Mouse (Mus musculus): ENCODE measurements at regions not wholly inside any gene's neighbourhood (a gene's known extent, or its start where the extent isn't known, plus 50 kb on each side); places are given as distances from the start of the nearest gene placed in this dataset.

DNA sequence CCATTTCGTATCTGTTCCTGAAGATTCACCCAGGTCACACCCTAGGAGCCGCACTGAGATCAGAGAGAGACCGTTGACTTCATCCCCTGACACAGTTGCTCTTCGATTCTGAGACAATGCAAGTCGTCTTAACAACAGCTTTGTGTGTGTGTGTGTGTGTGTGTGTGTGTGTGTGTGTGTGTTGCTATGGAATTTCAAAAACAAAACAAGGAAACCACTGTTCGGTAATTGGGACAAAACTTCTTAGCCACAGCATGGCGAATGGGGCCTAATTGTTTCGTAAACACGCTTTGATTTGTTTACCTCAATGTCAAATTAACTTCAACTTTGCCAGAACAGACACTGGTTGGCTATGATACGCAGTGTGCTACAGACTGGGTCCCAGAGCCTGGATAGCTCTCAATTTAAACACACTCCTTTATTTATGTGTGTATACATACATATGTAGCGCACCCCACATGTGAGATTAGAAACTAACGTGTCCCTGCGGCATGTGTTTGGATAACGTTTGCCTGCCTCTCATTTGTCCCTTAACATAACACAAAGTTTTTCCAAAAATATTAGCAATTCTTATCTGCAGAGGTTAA is 176.1 kb upstream of the Spred2 start:
- no peak for DNase-seq (ENCODE audit: low spot score)

DNA sequence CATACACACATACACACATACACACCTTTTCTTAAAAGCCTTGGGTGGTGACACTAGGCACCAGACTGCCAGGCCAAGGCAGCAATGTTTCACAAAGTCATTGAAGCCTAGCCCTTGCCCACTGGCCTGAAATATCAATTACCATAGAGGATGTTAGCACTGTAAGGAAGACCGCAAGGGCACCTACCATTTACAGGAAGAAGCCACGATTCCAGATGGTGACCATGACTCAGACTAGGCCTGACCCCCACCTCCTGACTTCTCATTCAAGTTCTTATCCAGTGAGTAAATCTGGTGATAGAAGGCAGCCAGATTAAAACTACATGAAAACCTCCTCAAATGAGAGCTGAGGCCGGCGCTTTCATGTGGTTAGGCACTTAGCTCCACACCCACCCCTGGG is 165.3 kb upstream of the Spred2 start:
- DNase-seq (ENCODE audit: low spot score), result no peak

DNA sequence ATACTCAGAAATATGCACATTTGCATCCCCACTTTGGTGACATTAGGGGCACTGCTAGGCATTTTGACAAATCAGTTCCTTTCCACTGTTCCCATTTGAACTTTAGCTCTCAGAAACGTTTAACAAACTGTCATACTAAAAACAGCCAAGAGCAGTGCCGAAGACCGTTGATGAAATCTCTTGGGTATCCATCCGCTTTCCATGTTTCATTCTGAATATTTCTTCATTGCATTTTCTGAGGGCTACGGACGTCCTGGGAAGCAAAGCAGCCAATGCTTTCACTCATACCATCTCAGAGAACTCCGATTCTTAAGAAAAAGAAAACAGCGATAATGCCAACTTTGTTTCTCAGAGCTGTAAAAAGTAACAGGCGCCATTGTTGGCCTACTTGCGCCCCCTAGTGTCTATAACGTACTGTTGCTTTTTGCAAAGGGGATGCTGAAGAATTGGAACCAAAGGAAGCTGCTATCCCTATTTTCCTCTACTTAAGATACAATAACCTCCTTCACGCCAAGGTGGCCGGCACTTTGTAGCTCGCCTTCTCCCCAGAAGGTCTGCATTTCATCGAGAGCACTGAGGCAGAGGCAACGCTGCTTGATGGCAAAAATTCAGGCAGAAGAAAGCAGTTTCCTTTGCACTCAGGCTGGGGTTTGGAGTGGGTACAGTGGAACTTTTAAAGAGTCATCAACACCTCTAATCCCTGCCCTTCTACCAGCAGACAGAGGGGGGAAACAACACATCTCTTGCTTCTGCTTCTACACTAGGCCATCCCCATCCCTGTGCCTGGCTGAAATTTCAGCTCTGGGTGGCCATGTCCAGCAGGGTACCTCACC is 163.1 kb upstream of the Spred2 start:
- DNase-seq (ENCODE audit: low spot score), result peak; percentile 54

DNA sequence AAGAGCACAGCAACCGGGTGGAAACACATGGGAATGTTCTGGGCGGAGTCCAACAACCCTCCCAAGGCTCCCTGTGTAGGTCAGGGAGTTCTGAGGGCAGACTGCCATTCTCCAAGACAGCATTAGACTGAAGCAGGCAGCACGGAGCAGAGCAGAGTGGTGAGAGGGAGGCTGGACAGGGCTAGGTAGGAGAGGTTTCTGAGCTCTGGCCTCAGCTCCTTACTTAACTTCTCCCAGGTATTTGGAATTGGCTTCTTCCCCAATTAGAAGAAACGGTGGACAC is 162.5 kb upstream of the Spred2 start:
- DNase-seq (ENCODE audit: low spot score), result peak; percentile 47

DNA sequence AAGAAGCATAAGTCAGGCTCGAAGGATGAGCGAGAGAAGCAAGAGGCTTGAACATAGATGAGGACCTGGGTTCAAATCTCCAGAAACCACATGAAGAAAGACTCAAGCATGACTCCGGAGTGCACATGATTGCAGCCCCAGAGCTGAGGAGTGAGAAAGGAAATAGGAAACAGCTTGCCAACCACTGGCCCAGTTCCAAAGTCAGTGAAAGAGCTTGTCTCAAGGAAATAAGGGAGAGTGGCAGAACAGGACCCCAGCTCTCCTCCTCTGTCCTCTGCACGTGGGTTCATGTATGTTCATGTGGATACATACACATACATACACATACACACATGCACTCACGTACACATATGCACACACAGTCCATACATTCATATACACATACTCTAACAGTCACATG is 156.9 kb upstream of the Spred2 start:
- DNase-seq (ENCODE audit: low spot score), result no peak

DNA sequence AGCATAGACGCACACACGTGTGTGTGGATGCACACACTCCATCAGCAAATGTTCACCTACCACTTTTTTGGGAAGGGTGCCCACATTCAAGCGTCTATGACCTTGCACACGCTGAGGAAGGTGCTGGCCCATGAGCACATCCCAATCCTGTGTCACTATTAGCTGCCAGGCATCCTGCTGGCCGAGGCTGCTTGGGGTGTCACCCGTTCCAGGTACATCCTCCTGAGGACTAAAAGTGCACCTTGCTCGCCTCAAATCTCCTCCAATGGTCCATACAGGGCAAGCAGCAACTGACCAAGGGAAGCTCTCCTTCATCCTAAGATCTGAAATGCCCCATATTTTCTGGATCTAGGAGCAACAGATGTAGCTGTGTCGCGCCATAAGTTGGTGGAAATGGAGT is 156.3 kb upstream of the Spred2 start:
- DNase-seq (ENCODE audit: low spot score), result no peak

DNA sequence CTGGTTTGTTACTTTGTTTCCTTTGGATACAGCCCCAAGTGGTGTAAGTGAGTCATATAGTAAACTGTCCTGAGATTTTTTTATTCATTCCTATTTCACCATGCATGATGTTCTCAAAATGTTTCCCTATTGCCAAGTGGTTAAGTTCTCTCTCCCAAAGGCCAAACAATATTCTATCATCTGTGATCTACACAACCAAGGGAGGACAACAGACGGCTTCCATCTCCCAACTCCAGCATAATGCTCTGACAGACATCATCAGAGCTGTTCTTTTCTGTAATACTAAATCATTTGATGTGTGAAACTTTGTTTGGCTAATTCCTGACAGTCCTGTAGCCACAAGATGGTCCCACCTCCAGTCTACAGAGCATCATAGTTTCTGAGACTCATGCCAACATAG is 155.2 kb upstream of the Spred2 start:
- no peak for DNase-seq (ENCODE audit: low spot score)

DNA sequence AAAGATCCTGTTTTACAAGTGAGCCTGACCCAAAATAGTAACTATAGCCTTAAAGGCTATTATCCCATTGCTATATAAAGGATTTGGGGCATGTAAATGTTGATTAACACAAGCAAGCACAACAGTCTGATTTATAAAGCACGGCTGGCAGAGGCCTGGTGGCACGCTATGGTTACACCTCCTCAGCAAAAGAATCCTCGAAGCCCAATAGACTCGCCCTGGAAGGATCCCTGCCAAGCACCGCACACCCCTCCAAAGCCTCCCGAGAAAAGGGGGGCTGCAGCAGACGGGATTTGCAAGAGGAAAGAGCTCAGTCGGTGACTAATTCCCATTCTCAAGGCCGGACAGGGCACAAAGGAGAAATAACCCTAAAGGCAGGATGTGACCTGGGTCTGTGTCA is 150.2 kb upstream of the Spred2 start:
- no peak for DNase-seq (ENCODE audit: low spot score)

DNA sequence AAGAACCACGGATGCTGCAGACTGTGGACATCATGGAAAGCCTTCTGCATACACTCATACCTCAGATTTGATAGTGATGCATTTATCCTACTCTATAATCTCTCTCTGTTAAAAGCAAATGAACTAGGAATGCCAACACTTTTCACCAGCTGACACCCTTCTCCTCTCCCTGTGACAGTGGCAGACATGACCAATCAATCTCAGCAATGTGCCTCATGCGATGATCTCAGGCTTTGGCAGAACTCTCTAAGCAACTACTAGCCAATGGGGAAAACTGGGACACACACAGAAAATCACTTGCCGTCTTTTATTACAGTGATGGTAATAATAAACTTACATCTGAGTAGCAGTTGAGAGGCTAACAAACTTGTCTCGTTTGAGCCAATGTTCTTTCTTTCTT is 148.4 kb upstream of the Spred2 start:
- DNase-seq (ENCODE audit: low spot score), result no peak

DNA sequence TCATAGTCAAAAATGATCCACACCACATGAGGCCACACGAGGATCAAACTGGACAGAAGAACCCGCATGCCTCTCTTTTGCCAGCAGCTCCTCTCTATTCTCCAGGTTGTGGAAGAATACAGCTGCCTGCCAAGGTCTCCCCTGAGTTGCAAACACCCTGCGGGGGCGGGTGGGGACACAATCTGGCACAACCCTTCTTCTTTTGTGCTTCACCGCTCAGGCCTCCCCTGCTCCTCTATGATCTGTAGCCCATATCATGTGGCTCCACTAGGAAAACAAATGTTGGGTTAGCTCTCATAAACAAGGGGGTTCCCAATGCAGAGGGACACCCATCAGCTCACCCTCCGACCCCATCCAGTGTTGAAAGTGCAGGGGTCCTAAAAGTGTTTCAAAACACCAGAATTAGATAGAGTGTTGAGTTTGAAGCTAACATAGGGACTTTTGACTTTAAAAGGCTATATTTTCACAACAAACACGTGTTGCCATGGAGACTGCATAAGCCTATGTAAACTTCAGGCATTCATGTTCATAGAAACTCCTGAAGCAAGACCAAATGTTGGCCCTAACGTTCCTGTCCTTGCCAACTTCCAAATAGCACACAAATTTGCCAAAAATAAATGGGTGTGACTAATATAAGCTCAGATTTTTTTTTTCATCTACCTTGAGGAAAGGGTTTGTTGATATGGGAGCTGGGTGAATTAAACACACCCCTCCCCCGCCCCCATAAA is 147.5 kb upstream of the Spred2 start:
- peak; percentile 60 for DNase-seq (ENCODE audit: low spot score)

DNA sequence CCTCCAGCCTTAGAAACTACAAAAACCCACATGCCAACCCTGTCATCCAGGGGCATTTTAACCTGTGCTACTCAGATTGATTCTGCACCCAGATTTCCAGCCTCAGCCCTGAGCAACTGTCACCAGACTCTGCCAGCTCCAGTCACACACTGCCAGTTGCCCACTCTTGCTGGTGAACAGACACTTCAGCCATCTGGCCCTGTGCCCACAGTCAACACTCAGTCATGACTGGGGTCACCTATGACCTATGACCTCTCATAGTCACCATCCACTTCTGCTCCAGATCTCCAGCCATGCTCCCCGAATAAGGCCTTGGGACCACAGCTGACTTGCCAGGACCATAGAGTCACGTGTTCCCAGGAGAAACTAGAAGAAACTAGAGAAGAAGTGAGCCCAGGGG is 146.0 kb upstream of the Spred2 start:
- DNase-seq (ENCODE audit: low spot score), result no peak

DNA sequence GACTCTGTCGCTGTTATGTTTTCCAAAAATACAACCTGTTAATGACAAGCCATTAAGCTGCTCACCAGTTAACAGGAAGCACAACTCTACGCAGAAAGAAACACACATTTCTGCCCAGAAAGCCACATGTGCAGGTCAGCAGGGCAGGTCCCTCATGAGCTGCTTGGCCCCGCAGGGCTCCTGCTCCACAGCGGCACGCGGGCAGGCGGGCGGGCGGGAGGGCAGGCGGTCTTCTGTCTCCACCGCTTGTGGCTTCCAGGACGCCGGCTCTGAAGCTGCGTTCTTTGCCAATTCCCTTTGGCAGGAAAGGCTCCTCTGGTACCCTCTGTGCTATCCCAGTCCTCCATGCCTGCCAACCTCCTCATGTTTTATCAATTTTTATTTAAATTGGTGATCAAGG is 139.1 kb upstream of the Spred2 start:
- DNase-seq (ENCODE audit: low spot score), result no peak

DNA sequence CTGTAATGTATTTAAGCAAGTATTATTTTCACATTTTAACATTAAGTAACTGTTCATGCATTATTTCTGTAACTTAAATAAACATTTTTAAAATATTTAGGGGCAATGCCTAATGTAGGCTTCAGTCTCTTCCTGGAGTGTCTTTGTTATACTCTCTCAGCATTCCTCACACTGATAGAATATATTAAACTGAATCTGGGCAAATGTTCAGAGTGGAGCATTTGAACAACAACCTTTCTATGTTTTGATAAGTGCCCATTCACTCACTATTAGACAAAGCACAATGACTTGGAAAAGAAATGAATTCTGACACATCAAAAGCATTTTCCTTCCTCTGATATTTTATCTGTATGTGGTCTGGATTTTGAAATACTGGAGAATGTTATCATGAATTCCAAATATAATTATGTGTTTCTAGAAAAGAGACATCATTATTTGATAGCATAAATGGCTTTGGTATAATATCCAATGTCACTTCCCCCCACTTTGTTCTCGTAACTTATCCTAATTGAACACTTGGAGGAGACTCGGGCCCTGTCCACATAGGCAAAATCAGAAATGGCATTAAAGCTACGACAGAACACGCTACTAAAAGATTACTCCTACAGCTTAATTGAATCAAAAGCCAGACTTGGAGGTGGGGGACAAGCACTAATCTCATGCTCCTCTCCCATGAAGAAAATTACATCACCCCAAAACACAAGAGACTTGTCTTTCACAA is 127.1 kb upstream of the Spred2 start:
- no peak for DNase-seq (ENCODE audit: low spot score)

DNA sequence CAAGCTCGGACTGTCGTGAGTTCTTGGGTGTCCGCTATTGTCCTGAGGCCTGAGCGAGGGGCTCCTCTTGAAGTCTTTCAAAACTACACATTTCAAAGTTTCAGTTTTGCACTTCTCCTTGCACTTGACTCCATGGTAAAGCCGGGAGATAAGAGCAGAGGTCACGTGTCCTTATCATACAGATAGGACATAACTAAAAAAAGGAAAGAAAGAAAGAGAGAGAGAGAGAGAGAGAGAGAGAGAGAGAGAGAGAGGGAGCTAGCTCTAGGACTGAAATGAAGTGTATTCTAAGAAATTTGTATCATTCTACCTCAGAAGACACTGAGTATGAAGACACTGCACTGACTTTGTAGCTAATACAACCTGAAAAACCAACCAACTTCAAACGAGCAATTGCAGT is 114.8 kb upstream of the Spred2 start:
- DNase-seq (ENCODE audit: low spot score), result no peak

DNA sequence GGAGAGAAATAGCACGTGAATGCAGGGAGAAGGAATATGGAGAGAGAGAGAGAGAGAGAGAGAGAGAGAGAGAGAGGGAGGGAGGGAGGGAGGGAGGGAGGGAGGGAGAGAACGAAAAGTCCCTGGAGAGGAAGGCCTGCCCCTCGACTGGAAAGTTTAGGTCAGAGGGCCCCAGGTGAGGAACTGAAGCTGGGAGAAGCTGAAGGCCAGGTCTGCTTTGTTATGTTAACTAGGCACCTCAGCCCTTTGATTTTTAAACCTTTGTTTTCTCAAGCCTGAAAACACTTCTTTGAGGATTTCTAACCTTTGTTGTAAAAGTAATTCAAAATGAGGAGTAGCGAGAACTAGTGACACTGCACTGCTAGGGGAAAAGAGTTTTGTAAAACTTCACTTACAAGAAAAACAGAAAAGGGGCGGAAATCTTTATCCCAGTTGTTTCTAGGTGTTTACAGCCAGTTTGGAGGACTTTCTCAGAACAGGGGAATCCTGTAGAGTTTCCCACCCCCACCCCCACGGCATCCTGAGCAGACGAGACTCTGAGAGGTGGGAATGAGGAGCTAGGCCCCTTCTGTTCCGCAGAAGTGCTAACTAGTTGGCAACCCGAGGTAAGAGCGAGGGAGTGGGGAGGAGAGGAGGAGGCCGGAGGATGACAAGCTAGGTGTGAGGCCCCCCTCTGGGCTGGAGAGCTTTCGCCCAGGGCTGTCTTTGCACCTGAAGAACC is 112.7 kb upstream of the Spred2 start:
- DNase-seq (ENCODE audit: low spot score), result no peak

DNA sequence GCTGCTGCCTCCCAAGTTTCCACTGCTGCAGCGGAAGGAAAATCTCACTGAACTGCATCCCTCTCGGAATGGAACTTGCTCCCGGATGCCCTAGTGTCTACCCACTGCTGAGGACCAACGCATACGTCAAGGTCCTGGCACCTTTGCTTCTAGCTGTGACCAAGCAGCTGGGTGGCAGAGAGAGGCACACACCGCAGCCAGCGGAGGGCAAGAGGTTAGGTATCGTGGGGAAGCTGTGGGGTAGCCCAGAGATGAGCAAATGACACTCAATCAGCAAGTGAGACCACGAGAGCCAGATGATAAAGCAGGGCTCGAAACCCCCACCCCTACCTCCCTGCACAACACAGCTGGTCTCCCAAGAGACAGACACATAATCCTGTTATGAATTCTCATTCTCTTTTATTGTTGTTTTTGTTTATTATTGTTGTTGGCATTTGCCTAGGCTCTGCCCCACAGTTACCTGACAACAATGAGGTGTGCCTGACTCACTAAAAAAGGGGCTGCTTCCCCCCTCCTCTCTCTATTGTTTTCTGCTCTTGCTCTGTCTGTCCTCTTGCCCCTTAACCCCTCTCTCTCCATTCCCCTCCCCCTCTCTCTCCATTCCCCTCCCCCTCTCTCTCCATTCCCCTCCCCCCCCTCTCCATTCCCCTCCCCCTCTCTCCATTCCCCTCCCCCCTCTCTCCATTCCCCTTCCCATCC is 112.0 kb upstream of the Spred2 start:
- no peak for DNase-seq (ENCODE audit: low spot score)

DNA sequence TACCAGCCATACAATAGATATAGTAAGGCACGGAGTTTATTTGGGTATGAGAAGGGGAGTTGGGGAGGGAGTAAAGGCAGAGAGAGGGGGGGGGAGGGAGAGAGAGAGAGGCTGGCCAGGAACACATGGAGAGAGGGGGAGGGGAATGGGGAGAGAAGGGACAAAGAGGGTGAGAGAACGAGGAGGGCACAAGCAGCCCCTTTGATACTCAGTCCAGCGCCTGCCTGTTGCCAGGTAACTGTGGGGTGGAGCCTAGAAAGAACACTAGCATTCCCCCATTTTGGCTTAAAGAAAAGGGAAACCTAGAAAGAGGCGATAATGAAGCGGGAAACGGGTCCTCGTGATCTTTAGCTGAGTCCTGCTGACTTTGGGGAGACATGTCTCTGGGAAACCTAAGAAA is 110.6 kb upstream of the Spred2 start:
- DNase-seq (ENCODE audit: low spot score), result no peak

DNA sequence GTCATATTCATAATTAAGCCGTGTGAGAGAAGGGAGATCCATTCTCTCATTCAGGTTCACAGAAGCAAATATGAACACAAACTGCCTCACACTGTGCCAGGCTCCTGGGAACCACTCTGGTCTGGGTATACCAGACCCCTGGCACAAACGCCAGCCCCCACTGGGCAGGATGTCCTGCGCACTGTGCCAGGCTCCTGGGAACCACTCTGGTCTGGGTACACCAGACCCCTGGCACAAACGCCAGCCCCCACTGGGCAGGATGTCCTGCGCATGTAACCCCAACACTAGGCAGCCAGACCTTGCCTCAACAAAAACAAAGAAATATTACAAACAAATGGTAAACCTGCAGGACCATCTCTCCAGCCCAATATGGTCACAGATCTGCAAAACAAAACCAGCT is 101.2 kb upstream of the Spred2 start:
- no peak for DNase-seq (ENCODE audit: low spot score)

DNA sequence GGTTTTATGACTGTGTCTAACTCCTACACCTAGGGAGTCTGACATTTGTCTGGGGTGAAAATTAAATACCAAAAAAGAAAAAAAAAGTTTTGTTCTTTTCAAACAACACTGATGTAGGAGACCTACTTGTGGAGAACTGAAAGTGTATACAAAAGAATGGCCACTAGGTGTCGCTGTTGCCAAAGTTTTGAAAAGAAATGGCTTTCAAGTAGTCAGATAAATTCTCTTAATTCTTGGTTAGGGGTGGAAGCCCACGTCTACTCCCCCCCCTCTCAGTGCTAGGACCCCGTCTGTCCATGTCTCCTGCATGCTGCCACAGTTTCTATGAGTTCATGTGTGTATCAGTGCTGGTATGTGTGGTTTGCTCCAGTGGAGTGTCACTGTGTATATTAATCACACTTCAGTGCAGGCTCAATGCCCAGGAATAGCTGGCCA is 100.7 kb upstream of the Spred2 start:
- no peak for DNase-seq (ENCODE audit: low spot score)

DNA sequence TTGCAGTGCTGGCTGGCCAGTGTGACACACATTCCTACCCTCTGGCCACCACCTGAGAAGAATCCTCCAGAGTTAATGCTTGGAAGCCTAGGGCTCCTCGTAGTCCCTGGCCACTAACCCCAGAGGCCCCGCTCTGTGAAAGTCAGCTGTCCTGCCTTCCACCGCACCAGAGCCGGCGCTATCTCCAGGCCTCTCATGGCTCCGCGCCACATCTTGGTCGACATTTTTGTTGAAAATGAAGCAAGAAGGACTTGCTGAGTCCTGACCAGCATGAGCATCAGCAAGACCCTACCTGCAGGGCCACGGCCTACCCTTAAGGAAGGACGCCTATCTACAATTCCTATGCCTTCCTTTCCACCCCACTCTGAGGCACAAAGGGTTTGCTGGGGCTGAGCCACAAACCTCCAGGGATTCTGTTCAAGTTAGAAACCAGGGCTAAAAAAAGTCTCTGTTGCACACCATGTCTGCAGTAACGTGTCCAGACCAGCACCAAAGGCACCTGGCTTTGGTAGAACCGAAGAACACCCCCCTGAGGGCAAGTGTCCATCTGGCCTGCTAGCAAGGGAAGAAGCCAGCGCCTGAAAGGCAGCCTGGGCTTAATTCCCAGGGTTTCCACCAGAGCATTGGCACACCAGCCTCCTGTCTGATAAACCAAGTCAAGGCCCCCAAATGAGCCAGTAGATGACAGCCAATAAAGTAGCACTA is 97.5 kb upstream of the Spred2 start:
- DNase-seq (ENCODE audit: low spot score), result no peak

DNA sequence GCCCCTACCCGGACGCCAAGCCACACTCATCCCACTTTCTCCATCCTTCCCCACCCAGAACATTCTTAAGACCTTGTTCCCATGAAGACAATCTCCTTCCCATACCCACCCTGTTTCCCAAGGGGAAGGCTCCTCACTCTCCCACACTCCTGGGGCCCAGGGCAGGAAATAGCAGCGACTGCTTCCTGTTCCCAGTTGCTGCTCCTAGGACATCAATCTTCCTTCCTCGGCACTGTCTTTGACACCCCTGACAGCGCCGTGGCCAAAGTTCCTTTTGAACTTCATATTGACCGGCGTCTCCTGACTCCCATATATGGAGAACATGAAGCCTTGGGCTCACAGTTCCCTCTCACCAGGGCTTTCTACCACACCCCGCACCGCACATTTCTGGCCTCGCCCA is 96.2 kb upstream of the Spred2 start:
- DNase-seq (ENCODE audit: low spot score), result no peak
